Mouse (Mus musculus) c-Kit-positive CD71-negative TER-119-negative erythroid progenitor cells, embryonic 14.5 days (primary cell): ENCODE measurements around the gene 4930447F04Rik.

Experiments used
- DNase-seq: peaks from one replicate; pipeline ENCODE4 v3.0.0-alpha.2; 2013; ENCODE audit warnings: low read depth

4930447F04Rik gene

DNA sequence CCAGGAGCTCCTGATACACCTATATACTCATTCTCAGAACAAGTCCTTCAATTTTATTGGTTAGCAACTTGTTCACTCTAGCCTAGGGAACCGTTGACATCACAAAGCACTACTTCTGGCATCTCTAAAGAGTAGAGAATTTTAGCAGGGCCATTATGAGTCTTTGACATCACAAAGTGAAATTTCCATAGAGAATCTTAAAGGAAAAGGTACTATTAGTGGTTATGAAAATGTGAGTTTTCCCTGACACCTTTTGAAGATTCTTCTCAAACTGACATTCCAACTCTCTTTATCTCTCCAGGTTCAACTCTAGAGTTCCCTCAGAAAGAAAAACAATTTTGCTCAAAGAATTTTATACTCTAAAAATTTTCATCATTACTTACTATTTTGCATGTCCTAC, at the start of gene 4930447F04Rik:
Gene 4930447F04Rik, minus strand, starts transcription at position 101 of the 400 bp plus-strand sequence.
- no peak for DNase-seq
